ENCODE assay signal across 10 mouse cellular contexts in the genomic region with DNA sequence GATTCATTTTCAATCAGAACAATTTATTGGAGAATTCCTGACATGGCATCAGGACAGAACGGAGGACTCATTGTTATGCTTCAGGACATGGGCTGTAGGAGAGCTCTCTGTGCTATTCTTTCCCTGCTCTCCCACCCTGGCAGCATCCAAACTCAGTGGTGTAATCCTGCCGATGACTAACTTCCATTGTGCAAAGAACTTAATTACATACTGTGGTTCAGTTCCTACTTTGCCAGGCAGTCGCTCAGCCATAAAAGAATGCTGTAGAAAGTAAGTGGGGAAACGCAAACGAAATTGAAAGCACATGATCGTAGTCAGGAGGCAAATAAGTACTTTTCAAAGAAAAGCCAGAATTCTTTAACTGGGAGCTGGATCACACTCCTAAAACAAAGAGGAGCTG.
DNase-seq lines count a peak whose midpoint lies in the region; ATAC-seq and TF ChIP-seq lines count a peak whose summit lies in the region.
"Had no signal": no experiment of that assay in that cellular context is flagged by ENCODE, and none has a peak within 500 bp of the region (broad histone marks: within the 10 kb centered on the region; RNA-seq: fewer than 3 reads in every experiment).

No protein-coding gene starts in this region.

- intact Hi-C loops in left cerebral cortex, postnatal 14 days (cut with DNase I) = no loop called here
- intact Hi-C loops in heart, postnatal 10 days (cut with DNase I) = no loop called here

- no peak for ATAC-seq in kidney, postnatal 0 days (replicated peaks; ENCODE audit: low FRiP score, low read depth)
- peak; percentile 96 for ATAC-seq in forebrain, embryonic 16.5 days

- H3K9ac ChIP-seq in kidney, postnatal 0 days (ENCODE audit: low read depth, low read length) = no peak overlapping the region
- H3K9ac ChIP-seq in forebrain, embryonic 16.5 days (replicated peaks; ENCODE audit: low read depth, low read length) = 0 out of 2 replicates have a peak overlapping the region, but pooled peaks have one; percentile 13

- H3K4me2 ChIP-seq in kidney, postnatal 0 days (ENCODE audit: low read length) = peak overlapping the region; percentile 35
- H3K4me2 ChIP-seq in forebrain, embryonic 16.5 days (ENCODE audit: low read length) = peak overlapping the region; percentile 38

- no peak overlapping the region for H3K27ac ChIP-seq in kidney, postnatal 0 days
- no peak overlapping the region for H3K27ac ChIP-seq in forebrain, embryonic 16.5 days (ENCODE audit: low read length)

- no peaks in the 10 kb centered on the region for H3K27me3 ChIP-seq in kidney, postnatal 0 days (ENCODE audit: insufficient read depth, low read length)
- no peaks in the 10 kb centered on the region for H3K27me3 ChIP-seq in forebrain, embryonic 16.5 days (replicated peaks; ENCODE audit: control insufficient read depth, insufficient read depth, low read length)
- H3K27me3 ChIP-seq: CH12.LX had no signal

- DNase-seq in kidney, postnatal 0 days (ENCODE audit: low spot score) = no peak
- no peak for DNase-seq in kidney, adult 18-20 months
- DNase-seq in left cerebral cortex, postnatal 14 days (ENCODE audit: low spot score in 2 of 2) = peak; percentile 14
- DNase-seq in retina, postnatal 1 day = peak; percentile 73
- DNase-seq in heart, postnatal 10 days = no peak
- no peak for DNase-seq in heart, adult 9 months (ENCODE audit: low spot score in 2 of 2)
- no peak for DNase-seq in cerebellum, adult 11-12 months
- DNase-seq: kidney, postnatal 36 days had no signal

- H3K4me1 ChIP-seq in kidney, postnatal 0 days (replicated peaks; ENCODE audit: insufficient read depth, low read length) = no peaks in the 10 kb centered on the region
- peaks cover 4% of the 10 kb centered on the region for H3K4me1 ChIP-seq in forebrain, embryonic 16.5 days (replicated peaks; ENCODE audit: control insufficient read depth, insufficient read depth, low read length)

- no peak for TF ChIP-seq CTCF in kidney, postnatal 0 days (IDR thresholded peaks at IDR 0.05; ENCODE audit: low read depth)

- H3K9me3 ChIP-seq in kidney, postnatal 0 days (replicated peaks; ENCODE audit: low read length) = no peaks in the 10 kb centered on the region
- H3K9me3 ChIP-seq in forebrain, embryonic 16.5 days (ENCODE audit: control insufficient read depth, low read length) = no peaks in the 10 kb centered on the region

- no peak overlapping the region; the same call in 1 of the 2 replicates for H3K4me3 ChIP-seq in kidney, postnatal 0 days (replicated peaks; ENCODE audit: low read depth, low read length)
- 0 out of 2 replicates have a peak overlapping the region, but pooled peaks have one; percentile 6 for H3K4me3 ChIP-seq in forebrain, embryonic 16.5 days (replicated peaks; ENCODE audit: low read length)

- no peaks in the 10 kb centered on the region for H3K36me3 ChIP-seq in kidney, postnatal 0 days (ENCODE audit: insufficient read depth, low read length)
- no peaks in the 10 kb centered on the region for H3K36me3 ChIP-seq in forebrain, embryonic 16.5 days (ENCODE audit: control insufficient read depth, insufficient read depth)

- 35% methylated on average over 6 of the region's 6 CpGs for WGBS in kidney, postnatal 0 days
- WGBS in forebrain, embryonic 16.5 days = 5% methylated on average over 6 of the region's 6 CpGs

Comparison
In these comparisons a context has a peak if more than half of its experiments do, and no peak if none do; other contexts are left out.
1. DNase-seq: peak in left cerebral cortex, postnatal 14 days (2 of 2) and retina, postnatal 1 day (single experiment); none in kidney, postnatal 0 days (single experiment), kidney, adult 18-20 months (single experiment), heart, postnatal 10 days (0 of 2), heart, adult 9 months (0 of 2) and cerebellum, adult 11-12 months (single experiment).